Mouse (Mus musculus): ENCODE measurements around the gene Zmynd8. TPM values are rescaled to one million over a fixed set of nuclear protein-coding genes. Genes with fewer than 3 reads are reported as not detected.

Zmynd8 gene
- total RNA-seq, 2 experiments from 2014 or later: 32.1 to 49.9 TPM

DNA sequence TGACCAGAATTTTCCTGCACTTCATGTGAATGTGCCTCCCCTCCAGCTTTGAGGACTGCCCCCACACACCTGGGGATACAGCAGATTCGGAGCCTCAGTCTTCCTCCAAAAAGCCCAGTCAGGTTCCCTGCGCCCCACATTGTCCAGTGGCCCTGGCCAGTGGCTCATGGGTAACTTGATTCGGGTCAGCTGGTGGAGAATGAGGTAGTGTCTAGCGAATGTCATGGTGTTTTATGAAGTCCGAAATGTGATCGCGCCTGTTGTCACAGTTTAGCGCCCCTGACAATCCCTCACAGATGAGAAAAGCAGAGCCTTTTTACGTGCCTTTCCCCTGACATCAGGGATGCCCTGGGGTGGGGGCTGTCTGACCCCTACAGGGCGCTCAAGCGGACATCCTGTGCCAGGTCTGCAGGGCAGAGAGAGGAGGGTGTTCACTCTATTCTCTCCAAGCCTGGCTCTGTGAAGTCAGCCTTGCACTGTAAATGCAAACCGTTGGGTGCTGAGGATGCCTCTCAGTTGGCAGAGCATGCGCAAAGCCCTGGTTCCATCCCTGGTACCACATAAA lies 139.3 kb downstream of the Zmynd8 start:
- no peak for ATAC-seq (replicated peaks; ENCODE audit: poor library complexity)

DNA sequence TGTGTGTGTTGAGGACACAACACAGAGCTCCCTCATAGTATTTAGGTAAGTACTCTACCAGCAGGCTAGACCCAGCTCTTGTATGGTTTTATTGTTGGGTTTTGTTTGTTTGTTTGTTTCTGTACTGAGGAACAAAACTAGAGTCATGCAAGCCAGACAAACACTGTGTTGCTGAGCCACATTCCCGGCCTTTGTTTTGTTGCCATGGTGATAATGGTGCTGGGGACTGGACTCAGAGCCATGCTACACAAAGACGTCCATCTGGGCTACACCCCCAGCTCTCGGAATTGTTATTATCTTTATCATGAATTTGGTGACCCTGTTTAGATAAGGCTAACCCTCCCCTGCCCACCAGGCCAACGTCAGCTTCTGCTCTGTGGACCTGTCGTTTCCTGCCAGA lies 140.3 kb downstream of the Zmynd8 start:
- no peak for ATAC-seq (replicated peaks; ENCODE audit: poor library complexity)

DNA sequence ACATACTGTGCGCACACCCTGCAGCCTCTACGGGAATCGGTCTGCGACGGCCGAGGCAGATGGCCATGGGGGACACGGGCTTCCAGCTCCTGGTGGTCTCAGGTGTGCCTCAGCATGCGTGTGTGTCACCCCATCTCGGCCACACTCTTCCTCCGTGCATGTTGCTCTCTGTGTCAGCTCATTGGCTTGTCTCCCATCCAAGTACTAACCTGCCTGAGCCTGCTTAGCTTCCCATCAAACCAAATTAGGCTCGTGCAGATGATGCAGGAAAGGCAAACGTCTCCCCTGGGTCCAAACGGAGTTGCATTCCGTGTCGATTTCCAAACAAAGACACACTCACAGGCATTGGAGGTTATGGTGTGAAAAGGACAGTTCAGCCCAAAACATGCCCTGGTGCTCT lies 141.0 kb downstream of the Zmynd8 start:
- ATAC-seq (replicated peaks; ENCODE audit: poor library complexity): no peak

DNA sequence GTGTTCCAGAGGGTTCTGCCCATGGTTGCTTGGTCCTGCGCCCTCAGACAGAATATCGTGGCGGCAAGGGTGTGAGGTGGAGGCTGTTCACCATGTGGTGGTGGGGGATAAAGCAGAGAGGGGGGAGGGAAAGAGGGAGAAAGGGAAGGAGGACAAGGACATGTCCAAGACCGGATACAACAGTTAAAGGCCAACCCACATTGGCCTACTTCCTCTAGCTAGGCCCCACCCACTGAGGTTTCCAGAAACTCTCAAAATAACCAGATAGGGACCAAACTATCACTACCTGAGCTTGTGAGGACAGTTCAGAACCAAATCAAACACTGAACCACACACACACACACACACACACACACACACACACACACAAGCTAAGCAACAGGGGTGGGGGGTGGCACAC lies 146.1 kb downstream of the Zmynd8 start:
- peak; percentile 58 for ATAC-seq (replicated peaks; ENCODE audit: poor library complexity)

DNA sequence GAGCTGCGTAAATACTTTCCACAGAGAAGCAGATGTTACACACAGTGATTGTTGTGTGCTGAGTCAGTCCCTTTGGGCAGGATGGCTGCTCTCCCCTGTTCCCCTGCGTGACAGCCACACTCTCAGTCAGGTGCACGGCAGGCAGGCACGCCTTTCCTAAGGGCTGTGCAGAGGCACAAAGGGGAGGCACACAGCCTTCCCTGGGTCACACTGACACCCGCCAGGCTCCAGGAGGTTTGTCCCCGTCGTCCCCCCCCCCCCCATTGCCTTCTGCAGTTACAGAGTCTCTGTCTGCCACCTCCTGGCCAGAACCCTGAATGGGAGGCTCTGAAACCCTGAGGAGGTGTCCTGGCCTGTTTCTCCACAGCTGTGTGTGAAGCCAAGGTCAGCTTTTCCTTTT lies 147.7 kb downstream of the Zmynd8 start:
- ATAC-seq (replicated peaks; ENCODE audit: poor library complexity): peak; percentile 69

DNA sequence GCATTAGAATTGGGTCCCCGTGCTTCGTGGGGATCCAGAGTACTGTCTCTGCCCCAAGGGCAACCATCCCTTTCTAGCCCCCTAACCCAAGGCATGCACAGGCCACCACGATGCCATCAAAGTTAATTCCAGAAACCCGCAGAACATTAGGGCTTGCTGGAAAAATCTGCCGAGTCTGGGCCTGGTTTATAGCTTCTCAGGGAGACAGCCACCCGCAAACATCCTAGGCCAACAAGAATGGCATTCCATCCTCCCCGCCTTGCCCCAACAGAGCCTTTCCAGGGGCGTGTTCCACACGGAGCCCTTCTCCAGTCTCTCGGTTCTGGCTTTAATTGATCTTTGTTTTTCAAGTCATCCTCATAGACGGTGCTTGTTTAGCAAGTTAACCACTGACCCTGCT lies 150.4 kb downstream of the Zmynd8 start:
- no peak for ATAC-seq (replicated peaks; ENCODE audit: poor library complexity)

DNA sequence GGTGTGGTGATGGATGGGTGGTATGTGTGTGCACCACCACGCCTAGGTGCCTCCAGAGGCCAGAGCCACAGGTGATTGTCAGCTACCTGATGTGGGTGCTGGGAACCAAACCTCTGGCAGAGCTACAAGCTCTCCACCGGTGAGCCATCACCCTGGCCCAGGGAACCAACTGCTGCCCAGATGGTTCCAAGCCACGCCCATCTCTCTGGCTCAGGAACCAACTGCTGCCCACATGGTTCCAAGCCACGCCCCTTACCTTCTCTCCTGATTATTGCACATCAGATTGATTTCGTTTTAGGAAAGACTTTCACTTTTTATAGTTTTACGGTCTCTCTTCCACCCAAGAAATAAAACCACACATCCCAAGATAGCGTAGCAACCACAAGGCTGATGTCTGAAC lies 150.8 kb downstream of the Zmynd8 start:
- peak; percentile 52; the same call in 1 of the 2 replicates for ATAC-seq (replicated peaks; ENCODE audit: poor library complexity)

DNA sequence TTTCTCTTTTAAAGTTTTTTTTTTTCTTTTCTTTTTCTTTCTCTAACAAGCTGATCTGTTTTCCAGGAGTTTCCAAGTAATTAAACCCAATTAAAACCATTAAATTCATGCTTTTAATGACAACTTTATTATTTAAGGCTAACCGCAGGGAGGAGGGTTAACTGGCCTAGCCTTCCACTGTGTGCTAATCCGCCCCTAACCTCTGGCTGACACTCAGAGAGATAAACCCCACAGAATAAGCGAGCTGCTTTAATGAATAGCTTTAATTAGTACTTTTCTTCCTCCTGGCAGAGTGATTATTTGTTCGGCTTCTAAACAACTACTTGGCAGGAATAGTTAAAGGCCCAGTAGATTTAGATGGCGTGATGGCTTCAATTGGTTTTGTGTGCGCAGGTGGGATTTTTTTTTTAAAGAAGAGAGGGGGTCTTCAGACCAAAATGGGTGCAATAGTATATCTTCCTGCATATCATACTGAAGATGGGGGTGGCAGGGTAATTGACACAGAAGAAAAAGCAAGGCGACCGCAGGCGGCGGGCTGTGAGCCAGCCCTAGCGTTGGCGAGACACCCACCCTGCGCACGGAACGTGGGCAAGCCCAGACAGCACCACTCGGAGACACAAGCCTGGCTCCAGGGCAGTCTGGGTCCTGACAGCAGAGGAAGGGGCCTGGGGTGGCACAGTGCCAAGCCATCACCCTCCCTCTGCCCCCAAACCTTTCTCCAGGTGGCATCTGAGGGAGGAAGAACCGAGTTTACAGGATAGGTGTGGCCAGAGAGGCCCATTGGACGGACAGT lies 153.3 kb downstream of the Zmynd8 start:
- ATAC-seq (replicated peaks; ENCODE audit: poor library complexity): no peak

DNA sequence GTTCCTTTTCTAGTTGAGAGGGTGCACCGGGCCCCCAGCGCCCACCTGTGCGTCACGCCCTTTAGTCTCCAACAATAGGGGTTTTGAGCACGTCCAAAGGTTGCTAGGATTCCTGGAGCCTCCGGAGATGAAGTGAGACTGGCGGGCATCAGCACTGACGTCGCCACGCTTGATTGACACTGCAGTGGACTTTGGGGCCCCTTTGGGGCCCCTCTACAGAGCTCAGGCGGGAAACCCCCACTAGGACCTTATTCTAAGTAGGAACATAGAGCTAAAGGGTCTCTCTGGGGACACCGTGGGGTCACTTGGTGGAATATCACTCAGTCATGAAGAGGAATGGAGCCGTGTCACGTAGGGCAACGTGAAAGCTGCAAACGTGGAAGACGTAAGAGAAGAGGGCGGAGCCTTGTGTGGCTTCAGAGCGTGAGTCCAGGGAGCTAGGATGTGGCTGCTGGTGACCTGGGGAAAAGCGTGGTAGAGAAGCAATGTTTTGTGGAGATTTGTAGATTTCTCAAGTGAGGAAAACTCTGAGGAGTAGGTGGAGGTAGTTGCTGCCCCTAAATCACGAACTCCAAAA lies 156.5 kb downstream of the Zmynd8 start:
- no peak for ATAC-seq (replicated peaks; ENCODE audit: poor library complexity)

DNA sequence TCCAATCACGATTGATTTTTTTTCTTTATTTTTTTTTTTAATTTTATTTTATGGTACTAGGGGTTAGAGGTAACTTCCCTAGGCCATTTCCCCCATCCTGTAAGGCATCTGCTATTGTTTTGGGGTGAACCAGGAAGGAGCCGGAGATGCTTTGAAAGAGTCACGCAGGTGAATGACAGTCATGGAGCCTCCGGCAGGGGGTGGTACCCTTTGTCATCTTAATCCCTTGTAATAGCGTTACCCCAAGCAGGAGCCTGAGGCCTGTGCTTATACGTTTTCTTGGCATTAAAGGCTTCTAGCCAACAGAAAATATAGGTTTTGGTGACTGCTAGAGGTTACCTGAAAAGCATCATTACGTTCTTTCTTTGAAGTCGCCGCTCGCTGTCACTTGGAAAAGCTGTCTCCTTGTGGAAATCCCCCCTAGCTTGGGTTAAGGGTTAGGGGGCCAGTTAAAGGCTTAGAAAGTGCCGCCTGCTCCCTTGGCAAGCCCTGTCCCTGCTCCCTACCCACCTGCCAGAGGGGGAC lies 157.2 kb downstream of the Zmynd8 start:
- ATAC-seq (replicated peaks; ENCODE audit: poor library complexity): no peak

DNA sequence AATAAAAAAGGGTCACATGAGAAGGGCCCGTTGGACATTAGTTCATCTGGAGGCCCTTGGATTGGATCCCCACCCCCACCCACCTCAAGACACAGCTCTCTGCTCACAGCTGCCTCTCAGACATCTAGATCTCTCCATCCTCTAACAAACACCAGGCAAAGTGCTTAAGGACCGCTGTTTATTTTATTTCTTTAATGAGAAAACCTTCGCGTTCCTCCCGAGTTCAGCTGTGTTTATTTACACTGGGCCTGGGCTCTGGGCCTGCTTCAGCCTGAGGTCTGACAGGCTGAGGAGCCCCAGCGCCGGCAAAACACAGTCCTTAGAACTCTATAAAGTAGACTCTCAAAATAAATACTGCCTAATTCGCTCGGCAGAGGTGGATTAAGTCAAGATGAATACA lies 157.8 kb downstream of the Zmynd8 start:
- ATAC-seq (replicated peaks; ENCODE audit: poor library complexity): no peak

DNA sequence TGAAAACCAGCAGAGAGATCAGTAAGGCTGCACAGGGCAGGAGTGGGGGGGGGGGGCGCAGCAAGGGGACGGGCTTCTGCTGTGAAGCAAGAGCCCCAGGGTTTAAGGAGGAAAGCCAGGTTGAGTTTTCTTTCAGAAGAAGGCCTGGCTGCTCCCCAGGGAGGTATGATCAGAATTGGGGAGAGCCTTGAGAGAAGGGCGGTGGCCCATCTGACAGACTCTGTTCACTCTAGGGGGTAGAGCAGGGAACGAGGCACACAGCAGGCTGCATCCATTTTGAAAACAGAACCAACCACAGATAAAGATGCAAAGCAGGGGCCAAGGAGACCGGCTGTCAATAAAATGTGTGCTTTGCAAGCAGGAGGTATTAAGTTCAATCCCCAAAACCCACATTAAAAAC lies 158.4 kb downstream of the Zmynd8 start:
- ATAC-seq (replicated peaks; ENCODE audit: poor library complexity): no peak

DNA sequence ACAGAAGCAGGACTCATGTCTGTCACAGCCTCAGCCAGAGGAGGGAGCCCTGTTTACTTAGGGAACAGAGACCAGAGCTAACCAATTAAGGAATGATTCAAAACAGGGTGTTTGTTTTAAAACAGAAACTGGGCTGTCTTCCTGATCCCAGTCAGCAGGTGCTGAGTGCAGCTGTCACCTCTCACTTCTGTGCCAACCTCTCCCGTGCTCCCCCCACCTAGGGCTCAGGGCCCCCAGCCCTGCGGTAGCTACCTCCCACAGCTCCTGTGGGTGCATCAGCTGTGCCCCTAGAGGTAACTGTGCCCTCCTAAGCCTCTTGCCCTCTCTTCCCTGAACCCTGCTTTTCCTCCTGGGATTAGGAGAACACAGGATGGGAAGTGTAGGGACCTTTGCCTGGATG lies 162.5 kb downstream of the Zmynd8 start:
- no peak for ATAC-seq (replicated peaks; ENCODE audit: poor library complexity)

Other genes starting within 250 kb of the Zmynd8 start
- gene Ncoa3, start 93.6 kb upstream of the Zmynd8 start, total RNA-seq (2015): 16.2 and 17.7 TPM in 2 replicates
- 12.0 and 18.2 TPM in 2 replicates for gene Ncoa3, start 93.6 kb upstream of the Zmynd8 start, total RNA-seq (2017)

All from megakaryocyte progenitor cell, adult 5-6 weeks (primary cell).